Mouse (Mus musculus) Patski (cell line): ENCODE measurements at regions not wholly inside any gene's neighbourhood (a gene's known extent, or its start where the extent isn't known, plus 50 kb on each side); places are given as distances from the start of the nearest gene placed in this dataset.
A peak's percentile ranks its signal among the peaks of the same experiment; 100 is the strongest.

Experiments used
- ATAC-seq: fragments of 100-300 bp; one replicate; pipeline ENCODE4 v1.8.0; 2021
- CTCF ChIA-PET: fragments of 350-600 bp; sonication (Branson Sonifier 250); formaldehyde crosslinking; loops from one replicate; lab custom pipeline; 2022; ENCODE audit warnings: inconsistent platforms; lab: Charles Lee
- POLR2A ChIA-PET: fragments of 350-600 bp; sonication (Branson Sonifier 250); formaldehyde crosslinking; loops from one replicate; lab custom pipeline; 2022; ENCODE audit warnings: antibody characterized with exemption, inconsistent platforms; lab: Charles Lee
- DNase-seq: peaks from one replicate; pipeline ENCODE4 v3.0.0-alpha.2; 2011; ENCODE audit warnings: low read depth, low spot score
- H3K27me3 ChIP-seq: fragments of 371-371 bp; one replicate; pipeline ENCODE4 v1.5.1; 2021
- CTCF ChIP-seq: fragments of 100-300 bp; IDR thresholded peaks from one replicate; pipeline ENCODE4 v1.5.1; 2021
- in situ Hi-C: fragments of 300-500 bp; cut with MboI; formaldehyde crosslinking; loops from 3 replicates; pipeline ENCODE4 v1.11.1; 2018; ENCODE audit warnings: low pct_unique_long_range_greater_than_20kb, mixed read lengths

GRCm38 (mm10) chr13:63627184-63627893, 53.9 kb upstream of the Ptch1 start:
- POLR2A ChIA-PET: interaction anchor here (0.6 kb wide), 2 partner anchors 113 to 397 kb away, joined by 3 read pairs; no protein-coding TSS in a partner anchor
- no peak for TF ChIP-seq CTCF
- in situ Hi-C loops: no loop called here
- ATAC-seq (no peak), DNase-seq (no peak)
- no peaks in the 10 kb centered on the region for H3K27me3 ChIP-seq
- CTCF ChIA-PET: no interaction called here

GRCm38 (mm10) chr13:63627894-63628287, 54.5 kb upstream of the Ptch1 start:
- no peak for DNase-seq
- TF ChIP-seq CTCF: no peak
- POLR2A ChIA-PET: interaction anchor here (0.6 kb wide), 1 partner anchor 113 kb away, joined by 3 read pairs; no protein-coding TSS in a partner anchor
- in situ Hi-C loops: no loop called here
- no peaks in the 10 kb centered on the region for H3K27me3 ChIP-seq
- CTCF ChIA-PET: no interaction called here
- ATAC-seq: no peak

- CTCF ChIA-PET: no interaction called here
- in situ Hi-C loops: no loop called here
- ATAC-seq: peak; percentile 88
Measured at GRCm38 (mm10) chr13:63631771-63632347, 58.5 kb upstream of the Ptch1 start.

GRCm38 (mm10) chr13:63634294-63634693, 60.9 kb upstream of the Ptch1 start:
- no peak for TF ChIP-seq CTCF
- ChIA-PET POLR2A (no interaction called here), CTCF (no interaction called here)
- H3K27me3 ChIP-seq: no peaks in the 10 kb centered on the region
- in situ Hi-C loops: no loop called here
- DNase-seq (no peak), ATAC-seq (no peak)

More at GRCm38 (mm10) chr13:63631771-63632347, 58.5 kb upstream of the Ptch1 start:
- TF ChIP-seq CTCF: no peak
- H3K27me3 ChIP-seq: no peaks in the 10 kb centered on the region
- POLR2A ChIA-PET: interaction anchor here (1.1 kb wide), 1 partner anchor 67 kb away, joined by 3 read pairs; no protein-coding TSS in a partner anchor
- DNase-seq: peak; percentile 65

GRCm38 (mm10) chr13:63641649-63642226, 68.3 kb upstream of the Ptch1 start:
- H3K27me3 ChIP-seq: no peaks in the 10 kb centered on the region
- DNase-seq: no peak
- in situ Hi-C loops: no loop called here
- no peak for ATAC-seq
- POLR2A ChIA-PET: no interaction called here
- CTCF ChIA-PET: interaction anchor here (0.6 kb wide), 1 partner anchor 9 kb away, joined by 3 read pairs; no protein-coding TSS in a partner anchor
- no peak for TF ChIP-seq CTCF

- in situ Hi-C loops: no loop called here
- POLR2A ChIA-PET: interaction anchor here (0.6 to 0.7 kb wide), 3 partner anchors 31 to 409 kb away, joined by 3 to 4 read pairs (median 4); no protein-coding TSS in a partner anchor
- TF ChIP-seq CTCF: no peak
- peak; percentile 67 for ATAC-seq
- peak; percentile 82 for DNase-seq
- no peaks in the 10 kb centered on the region for H3K27me3 ChIP-seq
- CTCF ChIA-PET: no interaction called here
Measured at GRCm38 (mm10) chr13:63642617-63643016, 69.2 kb upstream of the Ptch1 start.

- no peak for ATAC-seq
- in situ Hi-C loops: no loop called here
- ChIA-PET CTCF (interaction anchor here (1.0 kb wide), 1 partner anchor 9 kb away, joined by 3 read pairs; no protein-coding TSS in a partner anchor), POLR2A (interaction anchor here (0.6 to 1.5 kb wide), 4 partner anchors 10 to 74 kb away, joined by 3 to 4 read pairs (median 3); no protein-coding TSS in a partner anchor)
- no peak for DNase-seq
- no peak for TF ChIP-seq CTCF
- H3K27me3 ChIP-seq: no peaks in the 10 kb centered on the region
Measured at GRCm38 (mm10) chr13:63643394-63643793, 70.0 kb upstream of the Ptch1 start.

- H3K27me3 ChIP-seq: no peaks in the 10 kb centered on the region
- ChIA-PET POLR2A (interaction anchor here (1.2 to 1.5 kb wide), 2 partner anchors 9 to 27 kb away, joined by 3 read pairs; no protein-coding TSS in a partner anchor), CTCF (interaction anchor here (1.0 kb wide), 1 partner anchor 8 kb away, joined by 3 read pairs; no protein-coding TSS in a partner anchor)
- no peak for ATAC-seq
- no peak for DNase-seq
- TF ChIP-seq CTCF: no peak
- in situ Hi-C loops: no loop called here
Measured at GRCm38 (mm10) chr13:63644308-63644707, 70.9 kb upstream of the Ptch1 start.

- ChIA-PET CTCF (interaction anchor here (0.9 kb wide), 1 partner anchor 35 kb away, joined by 3 read pairs; no protein-coding TSS in a partner anchor), POLR2A (no interaction called here)
- no peak for DNase-seq
- H3K27me3 ChIP-seq: no peaks in the 10 kb centered on the region
- in situ Hi-C loops: no loop called here
- no peak for ATAC-seq
- TF ChIP-seq CTCF: no peak
Measured at GRCm38 (mm10) chr13:63649058-63649647, 75.8 kb upstream of the Ptch1 start.

- in situ Hi-C loops: no loop called here
- ATAC-seq (peak; percentile 63), DNase-seq (no peak)
- no peak for TF ChIP-seq CTCF
- H3K27me3 ChIP-seq: no peaks in the 10 kb centered on the region
- POLR2A ChIA-PET: no interaction called here
- CTCF ChIA-PET: no interaction called here
Measured at GRCm38 (mm10) chr13:63654514-63654913, 81.1 kb upstream of the Ptch1 start.
